Mouse (Mus musculus): ENCODE data around the gene Diras2.

Diras2 gene

GRCm38 (mm10) chr13:52531121-52531520 lies at the start of gene Diras2:
TSS of gene Diras2 (minus strand) at chr13:52531279.
- DNase-seq (ENCODE audit: low read depth in 2 of 2, low spot score in 2 of 2): no peak

- no peak for DNase-seq (ENCODE audit: low read depth in 2 of 2, low spot score in 2 of 2)
These were observed 47.7 kb upstream of the Diras2 start for GRCm38 (mm10) chr13:52578776-52579175.

GRCm38 (mm10) chr13:52577939-52578338 lies 46.9 kb upstream of the Diras2 start:
- DNase-seq (ENCODE audit: low read depth in 2 of 2, low spot score in 2 of 2): no peak

- no peak for DNase-seq (ENCODE audit: low read depth in 2 of 2, low spot score in 2 of 2)
These were observed 46.3 kb upstream of the Diras2 start for GRCm38 (mm10) chr13:52577326-52577920.

GRCm38 (mm10) chr13:52576841-52577240 lies 45.8 kb upstream of the Diras2 start:
- no peak for DNase-seq (ENCODE audit: low read depth in 2 of 2, low spot score in 2 of 2)

- DNase-seq (ENCODE audit: low read depth in 2 of 2, low spot score in 2 of 2): no peak
These were observed 45.0 kb upstream of the Diras2 start for GRCm38 (mm10) chr13:52576021-52576614.

GRCm38 (mm10) chr13:52575483-52575882 lies 44.4 kb upstream of the Diras2 start:
- no peak for DNase-seq (ENCODE audit: low read depth in 2 of 2, low spot score in 2 of 2)

- DNase-seq (ENCODE audit: low read depth in 2 of 2, low spot score in 2 of 2): no peak
These were observed 43.2 kb upstream of the Diras2 start for GRCm38 (mm10) chr13:52574311-52574710.

- no peak for DNase-seq (ENCODE audit: low read depth in 2 of 2, low spot score in 2 of 2)
These were observed 41.7 kb upstream of the Diras2 start for GRCm38 (mm10) chr13:52572451-52573446.

GRCm38 (mm10) chr13:52571591-52572384 lies 40.7 kb upstream of the Diras2 start:
- no peak for DNase-seq (ENCODE audit: low read depth in 2 of 2, low spot score in 2 of 2)

GRCm38 (mm10) chr13:52570276-52570675 lies 39.2 kb upstream of the Diras2 start:
- no peak for DNase-seq (ENCODE audit: low read depth in 2 of 2, low spot score in 2 of 2)

- no peak for DNase-seq (ENCODE audit: low read depth in 2 of 2, low spot score in 2 of 2)
These were observed 38.2 kb upstream of the Diras2 start for GRCm38 (mm10) chr13:52569194-52569769.

- DNase-seq (ENCODE audit: low read depth in 2 of 2, low spot score in 2 of 2): no peak
These were observed 35.7 kb upstream of the Diras2 start for GRCm38 (mm10) chr13:52566777-52567176.

GRCm38 (mm10) chr13:52566188-52566760 lies 35.2 kb upstream of the Diras2 start:
- DNase-seq (ENCODE audit: low read depth in 2 of 2, low spot score in 2 of 2): no peak

GRCm38 (mm10) chr13:52565103-52565739 lies 34.1 kb upstream of the Diras2 start:
- no peak for DNase-seq (ENCODE audit: low read depth in 2 of 2, low spot score in 2 of 2)

GRCm38 (mm10) chr13:52562166-52562571 lies 31.1 kb upstream of the Diras2 start:
- DNase-seq (ENCODE audit: low read depth in 2 of 2, low spot score in 2 of 2): no peak

- no peak for DNase-seq (ENCODE audit: low read depth in 2 of 2, low spot score in 2 of 2)
These were observed 30.5 kb upstream of the Diras2 start for GRCm38 (mm10) chr13:52561367-52562165.

- no peak for DNase-seq (ENCODE audit: low read depth in 2 of 2, low spot score in 2 of 2)
These were observed 26.3 kb upstream of the Diras2 start for GRCm38 (mm10) chr13:52557421-52557820.

- DNase-seq (ENCODE audit: low read depth in 2 of 2, low spot score in 2 of 2): no peak
These were observed 23.6 kb upstream of the Diras2 start for GRCm38 (mm10) chr13:52554722-52555121.

Measured in CD8-positive naive resting alpha-beta T cell, adult 2 months (primary cell).